Mouse (Mus musculus) cerebellum, adult 18-20 months (tissue): ENCODE data around the gene Rbm5.

ENCODE experiments used
- DNase-seq, 2 experiments: peaks; one replicate each; pipeline ENCODE4 v3.0.0; 2021

Rbm5 gene

GRCm38 (mm10) chr9:107770374-107771290, at the start of gene Rbm5:
TSS of gene Rbm5 (minus strand) at chr9:107770996.
- DNase-seq: peak; percentile 92 to 96

GRCm38 (mm10) chr9:107812132-107812531, 41.3 kb upstream of the Rbm5 start:
- no peak for DNase-seq

- DNase-seq: no peak
These were observed 40.2 kb upstream of the Rbm5 start for GRCm38 (mm10) chr9:107810985-107811384.

- DNase-seq: no peak
These were observed 20.9 kb upstream of the Rbm5 start for GRCm38 (mm10) chr9:107791714-107792113.

GRCm38 (mm10) chr9:107782536-107783203, 11.9 kb upstream of the Rbm5 start:
- DNase-seq: no peak

- no peak for DNase-seq
These were observed 6.0 kb upstream of the Rbm5 start for GRCm38 (mm10) chr9:107776809-107777208.

GRCm38 (mm10) chr9:107774411-107774810, 3.6 kb upstream of the Rbm5 start:
- DNase-seq: no peak

- no peak for DNase-seq
These were observed 986 bp upstream of the Rbm5 start for GRCm38 (mm10) chr9:107771782-107772181.

- DNase-seq: no peak
These were observed 791 bp downstream of the Rbm5 start for GRCm38 (mm10) chr9:107770037-107770373.

- DNase-seq: no peak
These were observed 1.3 kb downstream of the Rbm5 start for GRCm38 (mm10) chr9:107769445-107770000.

GRCm38 (mm10) chr9:107768851-107769250, 1.9 kb downstream of the Rbm5 start:
- no peak for DNase-seq

GRCm38 (mm10) chr9:107759593-107759992, 11.2 kb downstream of the Rbm5 start:
- no peak for DNase-seq

GRCm38 (mm10) chr9:107750378-107750777, 20.4 kb downstream of the Rbm5 start:
- DNase-seq: no peak

- DNase-seq: no peak
These were observed 22.7 kb downstream of the Rbm5 start for GRCm38 (mm10) chr9:107748063-107748462.

- DNase-seq: no peak
These were observed 23.5 kb downstream of the Rbm5 start for GRCm38 (mm10) chr9:107747310-107747709.

- no peak for DNase-seq
These were observed 24.1 kb downstream of the Rbm5 start for GRCm38 (mm10) chr9:107746679-107747078.

- DNase-seq: no peak
These were observed 26.7 kb downstream of the Rbm5 start for GRCm38 (mm10) chr9:107744061-107744460.

GRCm38 (mm10) chr9:107738841-107739202, 32.0 kb downstream of the Rbm5 start:
- peak; percentile 40 to 45 for DNase-seq

GRCm38 (mm10) chr9:107738020-107738840, 32.6 kb downstream of the Rbm5 start:
- DNase-seq: peak; percentile 82 to 90

- peak in 1 of 2 experiments; percentile 29 for DNase-seq
These were observed 34.7 kb downstream of the Rbm5 start for GRCm38 (mm10) chr9:107736185-107736485.

- peak in 1 of 2 experiments; percentile 40 for DNase-seq
These were observed 35.2 kb downstream of the Rbm5 start for GRCm38 (mm10) chr9:107735356-107736184.

- no peak for DNase-seq
These were observed 36.2 kb downstream of the Rbm5 start for GRCm38 (mm10) chr9:107734567-107734971.
